ENCODE assay signal across 18 mouse cellular contexts in the genomic region with DNA sequence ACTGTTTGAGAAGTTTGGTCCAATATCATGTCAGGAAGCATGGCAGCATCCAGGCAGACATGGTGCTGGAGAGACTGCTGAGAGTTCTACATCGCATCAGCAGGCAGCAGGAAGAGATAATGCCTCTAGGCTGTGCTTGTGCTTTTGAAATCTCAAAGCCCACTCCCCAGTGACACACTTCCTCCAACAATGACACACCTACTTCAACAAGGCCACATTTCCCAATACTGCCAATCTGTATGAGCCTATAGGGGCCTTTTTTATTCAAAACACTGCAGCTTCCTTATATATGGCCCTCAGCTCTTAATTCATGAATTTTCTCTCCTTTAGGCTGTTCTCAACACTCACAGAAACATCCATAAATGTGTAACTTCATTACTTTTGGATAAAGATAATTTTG.
"Had no signal": no experiment of that assay in that cellular context is flagged by ENCODE, and none has a peak within 500 bp of the region (broad histone marks: within the 10 kb centered on the region; RNA-seq: fewer than 3 reads in every experiment).

No protein-coding gene starts in this region.

- H3K27ac ChIP-seq: liver, embryonic 15.5 days; lung, embryonic 15.5 days; macrophage; midbrain, embryonic 13.5 days; midbrain, embryonic 15.5 days; neural tube, embryonic 12.5 days had no signal

- H3K4me3 ChIP-seq: liver, embryonic 15.5 days; lung, embryonic 15.5 days; megakaryocyte, embryonic 14.5 days; midbrain, embryonic 13.5 days; midbrain, embryonic 15.5 days; neural tube, embryonic 12.5 days had no signal

- ATAC-seq: liver, postnatal 0 days; lung, postnatal 0 days; midbrain, embryonic 13.5 days; midbrain, embryonic 15.5 days had no signal

- DNase-seq: liver, postnatal 0 days; lung, adult 2 months; lung, postnatal 14 days; lung, postnatal 36 days; right cerebral cortex, postnatal 14 days; spleen, adult 18-20 months; thymus, adult 18-20 months; thymus, postnatal 14 days; thymus, postnatal 36 days had no signal

- H3K9ac ChIP-seq: liver, embryonic 15.5 days; liver, postnatal 0 days; lung, embryonic 15.5 days; midbrain, embryonic 13.5 days; midbrain, embryonic 15.5 days; neural tube, embryonic 12.5 days had no signal

- H3K9me3 ChIP-seq: liver, embryonic 15.5 days; lung, embryonic 15.5 days; megakaryocyte, embryonic 14.5 days; midbrain, embryonic 13.5 days; midbrain, embryonic 15.5 days; neural tube, embryonic 12.5 days had no signal

- H3K36me3 ChIP-seq: liver, embryonic 15.5 days; lung, embryonic 15.5 days; midbrain, embryonic 13.5 days; midbrain, embryonic 15.5 days; neural tube, embryonic 12.5 days had no signal

- H3K4me1 ChIP-seq: liver, embryonic 15.5 days; lung, embryonic 15.5 days; megakaryocyte, embryonic 14.5 days; midbrain, embryonic 13.5 days; midbrain, embryonic 15.5 days; neural tube, embryonic 12.5 days had no signal

- H3K4me2 ChIP-seq: liver, embryonic 15.5 days; lung, embryonic 15.5 days; midbrain, embryonic 11.5 days; midbrain, embryonic 13.5 days; midbrain, embryonic 15.5 days; neural tube, embryonic 12.5 days had no signal

- H3K27me3 ChIP-seq: liver, embryonic 15.5 days; lung, embryonic 15.5 days; megakaryocyte, embryonic 14.5 days; midbrain, embryonic 13.5 days; midbrain, embryonic 15.5 days; neural tube, embryonic 12.5 days had no signal
